Mouse (Mus musculus): ENCODE measurements at regions not wholly inside any gene's neighbourhood (a gene's known extent, or its start where the extent isn't known, plus 50 kb on each side); places are given as distances from the start of the nearest gene placed in this dataset.
"Not testable (repeated sequence)": the region's sequence is repeated elsewhere in the genome, so short reads cannot be mapped to it uniquely, and the experiment has no call there.

DNA sequence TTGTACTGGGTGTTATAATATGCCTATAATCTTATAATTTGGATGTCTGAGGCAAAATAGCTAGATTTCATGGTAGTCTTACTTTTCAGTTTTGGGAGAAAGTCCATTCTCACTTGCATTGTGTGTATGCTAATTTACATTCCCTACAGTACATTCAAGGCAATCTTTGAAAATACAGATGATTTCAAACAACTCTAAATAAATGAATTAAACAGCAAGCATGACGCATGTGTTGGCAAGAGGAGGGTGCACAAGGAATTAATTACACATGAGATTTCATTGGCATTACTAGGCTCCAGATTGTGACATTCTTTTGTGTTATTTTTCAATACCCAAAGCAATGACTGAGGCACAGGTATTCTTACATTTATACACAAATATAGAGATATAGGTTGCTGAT, 495.2 kb upstream of the Cypt12 start:
- DNase-seq (ENCODE audit: low spot score in 2 of 2): no peak

DNA sequence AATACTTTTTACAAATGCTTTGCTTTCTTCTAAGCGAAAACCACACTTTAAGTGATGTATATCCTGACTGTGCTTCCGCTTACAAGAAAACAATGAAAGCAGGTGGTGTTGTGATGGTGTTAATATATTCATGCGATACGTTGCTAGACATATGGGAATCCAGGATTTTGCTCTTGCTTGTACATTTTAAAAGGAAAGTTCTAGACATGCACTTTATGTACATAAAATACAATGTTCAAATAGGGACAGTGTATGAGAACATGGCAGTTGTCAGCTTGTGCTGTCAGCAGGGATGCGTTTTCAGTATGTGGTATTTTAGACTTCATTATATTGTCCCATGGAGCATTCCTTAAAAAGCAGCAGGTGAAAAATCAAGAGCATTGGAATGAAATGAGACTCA, 487.7 kb upstream of the Cypt12 start:
- DNase-seq (ENCODE audit: low spot score in 2 of 2): peak in 1 of 2 experiments; percentile 2

DNA sequence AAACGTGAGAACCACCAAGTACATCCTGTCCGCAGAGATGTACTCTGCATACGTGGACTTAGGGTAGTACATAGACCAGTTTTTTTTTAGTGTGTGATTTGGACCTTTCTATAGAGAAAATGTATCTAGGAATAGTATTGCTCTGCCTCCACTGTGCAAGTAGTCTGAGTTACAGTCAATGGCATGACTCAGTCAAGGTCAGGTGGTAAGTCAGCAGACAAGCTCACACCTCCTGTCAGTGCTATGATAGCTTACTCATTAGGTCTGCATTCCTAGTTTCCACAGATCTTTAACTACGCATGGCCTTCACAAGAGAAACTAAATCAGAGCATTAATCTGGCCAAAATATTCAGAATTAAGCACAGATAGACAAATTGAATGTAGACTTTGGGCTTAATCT, 486.8 kb upstream of the Cypt12 start:
- DNase-seq (ENCODE audit: low spot score in 2 of 2): no peak

DNA sequence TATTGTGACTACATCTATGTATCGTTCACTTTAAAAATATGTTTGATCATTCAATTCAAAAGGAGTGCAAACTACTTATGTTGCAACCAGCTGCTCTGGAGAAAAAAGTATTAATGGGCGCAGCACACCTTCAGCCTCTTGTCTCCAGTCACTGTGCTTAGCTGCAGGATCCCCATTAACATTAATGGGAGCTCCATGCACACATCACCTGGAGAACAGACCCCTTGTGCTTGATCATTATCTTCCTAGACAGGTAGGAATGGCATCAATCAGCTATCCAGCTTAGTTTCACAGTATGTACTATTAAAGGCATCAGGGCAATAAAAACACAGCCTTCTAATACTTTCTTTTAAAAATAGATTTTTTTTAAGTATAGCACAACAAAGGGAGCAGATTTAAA, 474.4 kb upstream of the Cypt12 start:
- no peak for DNase-seq (ENCODE audit: low spot score in 2 of 2)

DNA sequence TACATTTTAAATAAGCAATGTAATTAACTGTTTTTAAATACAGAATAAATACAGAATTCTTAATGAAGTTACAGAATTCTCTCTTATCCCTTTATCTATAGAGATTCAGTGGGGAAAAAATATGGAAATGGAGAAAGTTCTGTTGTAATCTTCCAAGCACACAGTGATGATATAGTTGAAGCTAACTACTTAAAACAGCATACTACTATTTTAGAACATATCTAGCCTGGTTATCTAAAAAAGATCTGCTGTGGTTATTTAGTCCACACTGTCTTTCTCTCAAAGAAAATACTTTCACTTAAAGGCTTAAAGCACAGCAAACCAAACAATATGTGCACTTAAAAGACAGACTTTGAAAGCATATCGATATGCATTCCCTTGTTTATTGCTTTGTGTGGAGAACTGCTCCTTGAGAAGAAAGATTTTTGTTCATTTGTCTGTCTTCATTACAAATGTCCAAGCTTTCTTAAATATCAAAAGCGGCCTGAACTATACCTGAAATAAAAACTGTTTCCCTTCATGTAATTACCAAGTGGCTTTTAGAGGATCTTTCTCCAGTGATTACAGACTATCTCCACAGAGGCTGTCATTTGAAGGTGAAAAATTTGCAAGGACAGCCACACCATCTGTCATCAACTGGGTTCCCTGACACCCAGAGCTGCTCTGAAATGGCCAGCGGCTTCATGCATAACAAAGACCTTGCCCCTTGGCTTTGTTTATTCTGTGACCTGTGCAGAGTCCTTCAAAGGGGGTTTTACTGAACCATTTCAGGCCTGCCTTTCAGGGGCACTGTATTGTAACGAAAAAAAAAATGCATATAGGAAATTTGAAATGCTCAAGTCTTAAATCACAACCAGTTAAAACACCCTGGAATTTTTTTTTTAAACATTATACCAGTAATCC, 458.7 kb upstream of the Cypt12 start:
- no peak for DNase-seq (ENCODE audit: low spot score in 2 of 2)

DNA sequence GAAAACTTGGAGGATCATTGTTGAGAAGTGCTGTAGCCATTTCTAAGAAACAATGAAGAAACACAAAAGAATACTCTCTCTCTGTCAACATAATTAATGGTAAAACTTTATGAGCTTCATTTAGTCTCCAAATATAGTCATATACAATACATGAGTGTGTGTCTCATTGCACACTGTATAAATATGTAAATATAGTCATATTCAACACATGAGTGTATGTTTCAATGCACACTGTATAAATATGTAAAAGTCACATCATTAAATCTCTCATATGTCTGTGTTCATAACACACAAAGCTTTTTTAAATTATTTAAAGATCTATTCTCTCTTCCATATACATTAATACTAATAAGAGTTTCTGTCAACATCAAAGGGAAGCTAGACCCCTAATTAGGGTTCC, 457.6 kb upstream of the Cypt12 start:
- no peak for DNase-seq (ENCODE audit: low spot score in 2 of 2)

DNA sequence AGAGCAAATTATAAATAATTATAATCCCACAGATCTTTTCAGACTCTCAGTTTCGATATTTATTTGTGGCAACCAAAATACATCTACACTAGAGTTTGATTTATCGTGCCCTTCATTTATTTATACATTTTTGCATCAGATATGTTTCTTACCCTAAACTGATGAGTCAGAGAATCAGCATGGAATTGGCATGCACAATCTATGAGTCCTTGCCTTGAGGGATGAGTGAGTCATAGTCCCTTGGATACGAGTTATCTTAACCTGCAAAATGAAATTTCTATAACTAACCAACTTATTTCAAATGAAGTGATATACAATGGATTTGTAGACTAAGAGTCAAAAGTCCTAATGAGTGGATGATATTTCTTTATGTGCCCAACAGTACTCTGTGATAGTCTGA, 449.9 kb upstream of the Cypt12 start:
- DNase-seq (ENCODE audit: low spot score in 2 of 2): no peak

DNA sequence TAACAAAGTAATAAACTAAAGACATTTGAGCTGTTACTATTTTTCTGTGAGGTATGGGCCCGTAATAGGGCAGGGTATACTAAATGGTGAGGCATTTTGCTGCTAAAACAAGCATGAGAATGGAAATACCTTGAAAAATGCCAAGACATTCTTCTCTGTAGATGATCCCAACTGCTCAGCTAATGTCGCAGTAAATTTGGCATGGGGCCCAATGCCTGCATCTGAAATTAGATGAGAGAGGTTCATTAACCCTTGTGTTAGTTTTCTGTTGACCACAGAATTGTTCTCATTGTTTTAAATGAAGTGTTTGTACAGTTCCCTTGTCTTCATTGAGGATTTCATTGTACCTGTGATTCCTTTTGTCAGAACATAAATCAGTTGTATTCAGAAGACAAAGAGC, 446.7 kb upstream of the Cypt12 start:
- DNase-seq (ENCODE audit: low spot score in 2 of 2): no peak

DNA sequence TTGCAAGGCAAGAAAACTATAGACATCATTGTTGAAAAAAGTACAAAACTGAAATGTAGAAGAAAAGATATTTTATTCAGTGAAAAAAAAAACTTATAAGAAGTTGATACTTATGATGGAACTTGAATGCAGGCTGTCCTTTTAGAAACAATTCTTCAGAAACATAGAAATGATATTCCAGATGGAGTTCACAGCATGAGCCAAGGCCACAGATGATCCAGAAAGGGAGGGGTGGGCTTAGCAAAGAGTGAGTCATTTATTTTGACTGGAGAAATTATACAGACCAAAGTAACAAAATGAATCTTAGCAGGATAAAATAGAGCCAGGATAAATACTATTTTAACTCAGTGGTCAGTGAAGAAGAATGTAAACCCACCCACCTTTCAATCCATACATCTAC, 406.9 kb upstream of the Cypt12 start:
- DNase-seq (ENCODE audit: low spot score in 2 of 2): no peak

DNA sequence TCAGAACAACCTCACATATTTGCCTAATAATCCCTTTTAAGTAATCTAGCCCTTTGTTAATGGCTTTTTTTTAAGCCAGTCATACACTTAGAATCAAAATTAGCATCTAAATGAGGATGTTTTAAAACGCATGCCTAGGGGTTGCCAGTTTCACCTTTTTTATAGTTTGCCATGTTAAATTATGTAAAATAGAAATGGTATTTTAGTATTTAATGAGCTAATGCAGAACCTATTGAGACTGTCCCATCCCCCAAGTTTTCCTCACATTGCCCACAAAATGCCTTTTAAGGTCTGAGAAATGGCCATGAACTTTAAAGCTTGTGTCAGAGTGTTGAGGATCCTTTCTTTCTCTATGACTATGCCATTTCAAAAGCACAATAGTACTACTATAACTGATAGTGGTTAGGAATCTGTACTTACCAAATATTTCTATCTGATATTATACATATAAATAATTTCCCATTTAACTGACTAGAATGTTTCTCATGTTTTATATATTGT, 400.6 kb upstream of the Cypt12 start:
- DNase-seq (ENCODE audit: low spot score in 2 of 2): no peak

DNA sequence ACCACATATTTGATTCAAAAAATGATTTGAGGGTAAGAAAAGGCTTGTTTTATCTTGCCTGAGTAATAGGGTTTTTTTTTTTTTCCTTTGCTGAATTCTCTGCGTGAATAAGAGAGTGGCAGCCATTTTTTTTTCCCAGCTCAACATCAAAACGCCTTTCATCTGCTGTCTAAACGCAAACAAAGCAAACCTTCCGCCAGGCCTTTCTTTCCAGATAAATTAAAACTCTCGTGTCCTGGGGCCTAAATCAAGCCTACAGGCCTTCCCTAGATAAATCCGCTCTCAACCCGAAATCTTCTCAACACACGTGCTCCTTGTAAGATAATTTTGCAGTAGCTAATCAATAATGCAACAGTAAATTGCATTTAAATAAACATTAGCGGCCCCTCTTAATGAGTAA, 365.7 kb upstream of the Cypt12 start:
- DNase-seq (ENCODE audit: low spot score in 2 of 2): no peak

DNA sequence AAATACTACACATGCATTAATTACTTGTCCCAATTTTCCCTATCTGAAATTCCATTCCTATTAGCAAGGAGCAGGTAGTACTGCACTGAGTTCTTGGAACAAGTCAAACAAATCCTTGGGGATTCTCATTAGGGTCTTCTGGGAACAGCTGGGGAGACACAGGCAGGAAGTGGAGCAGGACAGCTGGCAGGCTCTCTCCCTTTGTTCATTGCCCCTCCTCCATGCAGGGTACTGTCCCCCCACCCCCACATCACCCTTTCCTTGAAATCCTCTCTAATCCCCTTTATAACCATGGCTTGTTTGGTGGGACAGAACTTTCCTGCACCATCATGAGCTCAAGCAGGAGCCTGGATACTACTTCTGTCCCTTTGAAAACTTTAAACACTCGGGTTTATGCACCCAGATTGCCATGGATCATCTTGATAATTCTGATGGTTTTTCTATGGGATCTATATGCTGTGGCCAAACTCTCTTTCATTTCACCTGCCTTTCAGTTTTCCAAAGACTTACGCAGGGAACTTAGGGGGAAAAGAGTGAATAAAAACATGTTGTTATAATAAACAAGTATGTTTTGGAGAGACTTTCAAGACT, 358.2 kb upstream of the Cypt12 start:
- DNase-seq (ENCODE audit: low spot score in 2 of 2): no peak

DNA sequence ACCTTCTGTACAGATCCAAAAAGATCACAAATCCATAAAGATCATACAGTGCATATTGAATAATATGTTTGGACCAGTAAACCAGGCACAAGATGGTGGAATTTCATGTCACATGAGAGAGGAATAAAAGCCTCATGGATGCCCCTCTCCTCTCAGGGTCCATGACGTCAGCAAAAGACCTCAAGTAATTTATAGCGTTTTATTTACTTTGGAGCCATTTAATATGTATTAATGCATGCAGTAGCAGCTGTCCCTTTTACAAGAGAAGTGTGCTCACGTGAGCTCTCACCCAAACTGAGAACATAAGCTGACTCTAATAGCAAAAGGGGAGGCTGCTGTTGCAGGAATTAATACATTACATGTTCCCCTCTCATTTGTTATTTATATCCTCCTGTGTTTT, 355.7 kb upstream of the Cypt12 start:
- DNase-seq (ENCODE audit: low spot score in 2 of 2): no peak

DNA sequence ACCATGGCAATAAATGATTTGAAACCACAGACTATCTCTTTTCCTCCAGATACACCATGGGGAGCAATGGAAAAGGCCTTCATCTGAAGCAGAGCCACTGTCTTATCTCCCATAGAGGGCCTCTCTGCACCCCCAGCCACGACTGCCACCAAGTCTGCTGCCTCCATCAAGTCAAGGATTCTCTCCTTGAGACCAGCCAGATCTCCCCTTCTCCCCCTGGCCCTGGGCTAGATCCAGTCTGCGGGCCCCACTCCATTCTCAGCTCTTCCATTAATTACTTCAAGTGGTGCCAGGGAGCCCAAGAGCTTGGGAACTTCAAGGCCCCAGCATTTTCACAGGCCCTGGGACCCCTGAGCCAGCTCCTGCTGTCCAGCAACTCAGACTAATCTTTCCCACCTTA, 351.8 kb upstream of the Cypt12 start:
- DNase-seq (ENCODE audit: low spot score in 2 of 2): no peak

DNA sequence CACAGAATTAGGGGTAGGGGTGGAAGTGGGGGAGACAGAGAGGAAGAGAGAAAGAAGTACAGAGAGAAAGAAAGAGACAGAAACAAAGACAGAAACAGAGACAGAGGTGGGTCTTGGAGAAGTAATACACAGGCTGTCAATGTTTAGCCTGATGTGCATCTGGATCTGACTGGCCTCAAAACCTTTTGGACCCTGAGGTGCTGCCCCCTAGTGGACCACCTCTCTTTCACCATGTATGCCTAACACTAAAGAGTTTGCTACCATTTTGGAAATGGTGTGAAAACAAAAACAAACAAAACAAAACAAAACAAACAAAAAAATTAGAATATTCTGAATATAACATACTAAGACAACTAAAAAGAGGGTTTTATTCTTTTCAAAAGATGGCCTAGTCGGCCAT, 334.7 kb upstream of the Cypt12 start:
- no peak for DNase-seq (ENCODE audit: low spot score in 2 of 2)

DNA sequence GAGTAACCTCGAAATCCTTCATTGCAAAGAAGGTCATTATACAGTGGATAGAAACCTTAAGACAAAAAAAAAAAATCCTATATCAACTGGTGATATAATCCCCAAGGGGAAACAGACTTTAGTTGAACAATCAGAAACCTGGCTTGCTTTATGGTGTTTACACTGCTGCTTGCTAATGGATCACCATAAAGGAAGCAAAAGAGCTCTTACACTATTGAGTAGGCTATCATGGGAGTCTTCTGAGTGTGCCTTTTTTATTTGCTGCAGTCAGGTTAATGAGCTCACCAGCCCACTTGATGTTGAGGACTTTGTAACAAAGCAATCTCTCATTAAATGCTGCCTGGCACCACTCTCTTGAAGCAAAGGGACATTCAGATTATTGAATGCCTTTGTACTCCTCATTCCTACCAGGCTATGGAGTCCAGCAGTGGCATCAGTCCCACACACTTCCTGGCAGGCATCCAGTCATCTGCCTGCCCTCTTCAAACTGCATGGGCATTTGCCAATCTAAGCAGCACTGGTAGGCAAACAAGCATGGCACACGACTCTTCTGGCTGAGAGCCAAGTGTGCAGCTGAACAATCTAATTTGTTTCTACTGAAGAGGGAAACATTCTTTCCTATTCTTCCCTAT, 331.7 kb upstream of the Cypt12 start:
- DNase-seq (ENCODE audit: low spot score in 2 of 2): peak; percentile 23 to 44

DNA sequence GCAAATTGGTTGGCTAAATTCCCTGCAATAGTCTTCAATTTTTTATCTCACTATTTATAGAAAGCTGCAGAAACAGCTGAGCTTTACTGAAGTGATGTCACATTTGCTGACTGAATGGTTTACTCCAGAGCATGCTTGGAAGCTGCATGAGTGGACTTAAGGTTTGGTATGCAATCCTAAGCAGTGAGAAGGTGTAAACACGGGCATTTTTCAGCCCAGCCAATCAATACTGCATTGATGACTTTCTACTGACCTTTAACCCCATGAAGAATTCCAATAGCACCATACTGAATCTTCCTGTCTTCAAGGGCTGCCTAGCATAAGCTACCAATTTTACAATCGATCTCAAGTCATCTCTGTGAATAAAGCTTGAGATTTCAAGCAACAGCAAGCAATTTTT, 328.7 kb upstream of the Cypt12 start:
- DNase-seq (ENCODE audit: low spot score in 2 of 2): no peak

DNA sequence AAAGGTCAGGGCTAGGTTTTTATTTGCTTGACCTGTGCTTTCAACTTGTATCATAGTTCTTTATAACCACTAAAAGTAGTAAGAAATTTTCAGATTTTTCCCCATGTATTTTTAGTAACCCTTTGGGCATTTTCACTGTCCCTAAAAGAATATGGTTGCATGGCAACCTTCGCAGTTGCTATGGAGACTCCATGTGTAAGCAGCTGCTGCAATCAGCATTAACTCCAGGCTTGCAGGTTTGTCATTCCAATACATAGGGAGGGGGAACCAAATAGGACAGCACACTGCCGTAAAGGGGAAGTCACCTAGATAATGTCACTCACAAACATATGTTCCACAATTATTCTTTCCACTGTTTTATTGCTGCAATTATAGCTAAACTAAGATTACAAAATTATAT, 328.3 kb upstream of the Cypt12 start:
- DNase-seq (ENCODE audit: low spot score in 2 of 2): peak; percentile 62 to 65

DNA sequence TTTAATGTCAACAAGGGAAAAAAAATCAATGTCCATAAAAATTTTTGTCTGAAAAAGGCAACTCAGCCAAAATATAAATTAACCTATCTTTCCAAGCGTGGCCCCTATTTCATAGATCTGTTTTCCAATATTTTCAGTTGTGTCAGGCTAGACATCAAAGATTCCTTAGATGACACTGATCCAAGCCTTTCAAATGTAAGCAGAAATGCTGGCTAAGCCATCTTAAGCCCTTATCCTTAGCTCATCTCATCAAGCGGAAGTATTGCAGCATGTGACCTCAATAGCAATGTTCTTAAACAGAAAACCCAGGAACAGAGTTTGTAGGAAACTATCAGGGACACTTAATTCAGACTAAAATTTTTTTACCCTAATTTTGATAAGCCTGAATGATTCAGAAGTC, 327.8 kb upstream of the Cypt12 start:
- DNase-seq (ENCODE audit: low spot score in 2 of 2): no peak

DNA sequence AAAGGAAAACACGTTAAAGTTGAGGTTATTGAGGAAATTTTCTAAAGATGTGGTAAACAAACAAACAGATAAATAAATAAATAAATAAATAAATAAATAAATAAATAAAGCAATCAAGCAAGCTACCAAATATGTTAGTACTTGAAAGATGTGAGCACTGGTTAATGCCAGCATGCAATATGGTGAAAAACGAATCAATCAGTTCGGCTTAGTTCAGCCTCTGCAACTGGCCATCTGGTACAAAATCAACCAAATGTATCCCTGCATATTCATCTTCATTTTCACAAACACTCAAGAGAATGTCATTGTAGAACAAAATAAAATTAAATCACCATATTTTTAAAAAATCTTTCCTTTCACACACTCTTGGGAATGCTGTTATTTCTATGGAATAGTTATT, 315.7 kb upstream of the Cypt12 start:
- DNase-seq (ENCODE audit: low spot score in 2 of 2): no peak

DNA sequence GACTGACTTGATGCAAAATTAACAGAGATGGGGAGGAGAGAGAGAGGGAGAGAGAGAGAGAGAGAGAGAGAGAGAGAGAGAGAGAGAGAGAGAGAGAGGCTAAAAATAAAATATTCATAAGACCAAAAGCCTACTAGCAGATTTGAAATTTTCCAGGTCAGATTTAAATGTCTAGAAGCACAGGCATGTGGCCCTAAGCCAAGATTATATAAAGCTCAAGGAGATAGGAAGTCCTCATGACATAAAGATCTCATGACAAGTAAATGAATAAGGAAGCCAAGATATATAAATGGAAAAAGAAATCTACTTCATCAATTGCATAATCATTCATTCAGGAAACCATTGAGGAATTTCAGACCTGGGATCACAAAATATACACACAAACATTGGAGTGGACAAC, 311.9 kb upstream of the Cypt12 start:
- no peak for DNase-seq (ENCODE audit: low spot score in 2 of 2)

DNA sequence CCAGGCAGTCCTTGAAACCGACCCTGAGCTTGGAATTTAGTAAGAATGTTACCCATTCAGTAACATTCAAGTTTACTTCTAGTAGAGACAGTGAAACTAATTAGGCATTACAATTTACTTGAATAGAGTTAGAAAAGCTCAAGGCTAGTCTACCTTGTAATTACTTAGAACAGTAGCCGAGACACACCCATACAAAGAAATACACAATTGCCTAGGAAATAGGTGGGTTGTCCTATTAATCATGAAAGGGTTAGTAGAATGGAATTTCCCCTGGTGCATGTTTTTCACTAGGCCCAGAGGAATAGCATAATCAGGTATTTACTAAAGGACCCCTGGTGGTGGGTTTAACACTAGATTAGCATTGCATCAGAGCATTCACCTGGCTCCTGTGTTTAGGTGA, 288.2 kb upstream of the Cypt12 start:
- DNase-seq (ENCODE audit: low spot score in 2 of 2): not testable (repeated sequence)

Measured in left cerebral cortex, adult 18-20 months (tissue).